Mouse (Mus musculus) 3T3-L1 (cell line): ENCODE measurements at regions not wholly inside any gene's neighbourhood (a gene's known extent, or its start where the extent isn't known, plus 50 kb on each side); places are given as distances from the start of the nearest gene placed in this dataset.
A peak's percentile ranks its signal among the peaks of the same experiment; 100 is the strongest.

Experiments used
- DNase-seq: peaks from one replicate; pipeline ENCODE4 v3.0.0-alpha.2; 2015; ENCODE audit warnings: low read depth, low spot score

GRCm38 (mm10) chr12:15741219-15741618 is 75.5 kb downstream of the Trib2 start:
- DNase-seq: no peak

DNA sequence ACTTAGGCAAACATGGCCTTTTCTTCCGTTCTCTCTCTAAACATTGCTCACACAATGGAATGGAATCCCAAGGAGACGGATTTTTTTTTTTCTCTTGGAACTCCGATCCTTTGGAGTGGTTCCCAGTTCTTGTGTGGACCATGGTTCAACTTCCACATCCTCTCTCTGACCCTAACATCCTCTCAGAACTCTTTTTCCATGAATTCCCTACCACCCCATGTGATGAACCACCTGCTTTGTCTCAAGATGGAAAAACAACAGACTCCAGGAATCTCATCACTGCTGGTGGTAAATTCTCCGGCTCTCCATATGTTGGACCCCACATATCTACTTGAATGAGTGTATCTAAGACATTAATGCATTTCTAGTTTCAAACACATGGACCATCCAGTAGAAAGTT is 77.7 kb downstream of the Trib2 start:
- DNase-seq: no peak

- DNase-seq: peak; percentile 57
Measured at GRCm38 (mm10) chr12:15731261-15731660, 85.5 kb downstream of the Trib2 start.

- DNase-seq: no peak
Measured at GRCm38 (mm10) chr12:15729696-15730095, 87.0 kb downstream of the Trib2 start.

- no peak for DNase-seq
Measured at GRCm38 (mm10) chr12:15723529-15723928, 93.2 kb downstream of the Trib2 start.

- no peak for DNase-seq
Measured at GRCm38 (mm10) chr12:15722161-15722560, 94.6 kb downstream of the Trib2 start.

- no peak for DNase-seq
Measured at GRCm38 (mm10) chr12:15720171-15720570, 96.6 kb downstream of the Trib2 start.

DNA sequence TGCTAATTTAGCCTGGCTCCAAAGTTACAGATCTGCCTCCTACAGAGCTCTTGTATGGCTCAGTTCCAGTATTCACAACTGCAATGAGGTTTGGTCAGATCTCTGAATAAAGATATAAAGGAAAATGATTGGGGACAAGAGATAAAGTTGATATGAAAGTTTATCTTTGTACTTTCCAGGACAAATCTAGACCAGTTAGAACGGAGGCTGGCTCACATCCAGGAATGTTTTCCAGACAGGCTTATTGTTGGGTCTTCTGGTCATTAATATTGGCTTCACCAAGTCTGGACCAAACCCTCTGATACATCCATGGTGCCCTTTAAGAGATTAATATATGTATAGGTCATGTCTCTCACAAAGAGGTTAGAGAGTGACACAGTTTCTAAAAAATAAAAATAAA is 97.9 kb downstream of the Trib2 start:
- DNase-seq: no peak

DNA sequence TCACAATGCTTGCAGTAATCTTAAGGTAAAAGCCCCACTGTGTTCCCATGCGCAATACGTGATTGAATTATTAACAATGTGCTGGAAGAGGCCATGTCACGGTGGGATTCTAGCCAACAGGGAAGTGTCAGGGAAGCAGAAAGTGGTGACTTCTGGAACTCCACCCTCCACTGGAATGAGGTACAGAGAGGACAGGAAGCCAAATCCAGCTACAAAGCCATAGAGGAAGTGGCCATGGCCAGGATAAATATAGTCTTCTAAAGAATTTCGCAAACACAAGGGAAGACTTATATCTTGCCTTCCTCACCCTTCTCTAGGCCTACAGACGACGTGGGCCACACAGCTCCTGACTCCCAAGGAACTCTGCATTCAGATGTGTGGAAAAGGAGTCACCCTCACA is 98.7 kb downstream of the Trib2 start:
- DNase-seq: peak; percentile 30

DNA sequence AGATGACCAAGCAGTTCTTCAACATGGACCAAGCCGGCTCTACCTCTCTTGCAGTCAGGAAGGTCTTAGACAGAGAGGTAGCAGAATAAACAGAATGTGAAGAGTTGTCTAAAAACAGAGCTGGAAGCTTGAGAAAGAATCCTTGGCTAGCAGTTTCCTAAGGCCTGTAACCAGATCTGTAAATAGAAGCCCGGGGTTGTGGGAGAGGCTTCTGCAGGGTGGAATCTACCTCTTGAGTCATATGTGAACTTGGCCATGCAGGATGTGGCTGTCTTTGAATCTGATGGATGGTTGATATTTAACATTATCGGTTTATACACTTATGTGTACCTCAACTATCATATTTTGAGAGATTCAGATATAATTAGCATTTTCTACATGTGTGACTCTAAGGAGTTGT is 99.4 kb downstream of the Trib2 start:
- DNase-seq: peak; percentile 75

GRCm38 (mm10) chr12:15713623-15714022 is 103.1 kb downstream of the Trib2 start:
- no peak for DNase-seq

DNA sequence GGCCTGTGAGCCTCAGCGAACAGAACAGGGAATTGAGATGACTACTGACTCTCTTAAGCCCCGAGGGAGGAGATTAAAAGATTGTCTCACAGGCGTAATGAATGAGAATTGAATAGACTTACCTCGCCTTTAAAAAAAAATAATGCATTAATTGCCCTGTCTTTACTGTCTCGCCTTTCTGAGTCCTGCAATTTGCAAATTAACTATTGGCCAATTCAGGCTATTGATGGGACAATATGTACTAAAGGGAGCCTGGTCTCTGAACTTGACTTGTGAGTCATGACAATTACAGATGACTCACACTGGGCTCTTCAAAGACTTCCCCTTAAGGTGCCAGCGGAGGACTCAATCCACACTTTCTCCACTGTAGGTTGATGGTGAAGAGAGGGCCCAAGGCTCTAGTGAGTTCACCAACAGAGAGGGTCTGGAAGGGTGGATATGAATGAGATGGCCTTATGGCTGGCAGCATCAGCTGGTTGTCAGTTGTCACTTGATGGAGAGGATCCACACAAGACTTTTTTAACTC is 109.1 kb downstream of the Trib2 start:
- peak; percentile 56 for DNase-seq

- DNase-seq: peak; percentile 98
Measured at GRCm38 (mm10) chr12:15704412-15704811, 112.3 kb downstream of the Trib2 start.

DNA sequence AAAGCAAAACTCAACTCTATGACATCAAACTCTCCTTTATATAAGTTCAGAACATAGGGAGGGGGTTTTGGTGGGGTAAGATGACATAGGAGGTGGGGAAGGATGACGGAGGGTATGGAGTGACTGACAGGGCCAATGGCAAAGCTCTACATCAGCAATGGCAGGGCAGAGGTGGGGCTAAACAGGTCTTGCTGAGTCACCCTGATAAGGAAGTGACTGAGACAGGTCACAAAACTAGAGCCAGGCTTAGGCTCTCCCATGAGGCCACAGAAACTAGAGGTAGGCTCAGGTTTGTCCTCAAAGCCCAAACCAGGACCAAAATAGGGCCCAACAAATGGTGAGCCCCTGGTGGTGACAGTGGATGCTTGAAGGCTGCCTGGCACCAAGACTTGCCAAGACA is 114.6 kb downstream of the Trib2 start:
- peak; percentile 36 for DNase-seq

DNA sequence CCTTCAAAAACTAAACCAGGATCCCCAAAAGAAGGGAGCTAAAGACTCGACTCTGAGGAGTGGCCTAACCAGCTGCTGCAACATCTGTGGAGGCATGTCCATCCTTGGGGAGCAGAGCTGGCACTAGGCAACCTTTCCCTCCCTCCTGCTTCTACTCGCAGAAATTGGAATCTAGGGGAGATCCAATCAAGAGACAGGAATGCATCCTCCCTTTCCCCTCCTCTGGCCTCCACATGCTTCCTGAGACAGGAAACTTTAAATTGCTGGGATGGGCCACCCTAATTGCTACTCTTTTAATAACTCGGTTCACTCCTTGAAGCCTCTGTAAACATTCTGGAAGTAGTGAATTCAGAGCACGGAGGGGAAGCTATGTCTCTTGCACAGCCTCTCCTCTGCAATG is 117.9 kb downstream of the Trib2 start:
- DNase-seq: peak; percentile 51

DNA sequence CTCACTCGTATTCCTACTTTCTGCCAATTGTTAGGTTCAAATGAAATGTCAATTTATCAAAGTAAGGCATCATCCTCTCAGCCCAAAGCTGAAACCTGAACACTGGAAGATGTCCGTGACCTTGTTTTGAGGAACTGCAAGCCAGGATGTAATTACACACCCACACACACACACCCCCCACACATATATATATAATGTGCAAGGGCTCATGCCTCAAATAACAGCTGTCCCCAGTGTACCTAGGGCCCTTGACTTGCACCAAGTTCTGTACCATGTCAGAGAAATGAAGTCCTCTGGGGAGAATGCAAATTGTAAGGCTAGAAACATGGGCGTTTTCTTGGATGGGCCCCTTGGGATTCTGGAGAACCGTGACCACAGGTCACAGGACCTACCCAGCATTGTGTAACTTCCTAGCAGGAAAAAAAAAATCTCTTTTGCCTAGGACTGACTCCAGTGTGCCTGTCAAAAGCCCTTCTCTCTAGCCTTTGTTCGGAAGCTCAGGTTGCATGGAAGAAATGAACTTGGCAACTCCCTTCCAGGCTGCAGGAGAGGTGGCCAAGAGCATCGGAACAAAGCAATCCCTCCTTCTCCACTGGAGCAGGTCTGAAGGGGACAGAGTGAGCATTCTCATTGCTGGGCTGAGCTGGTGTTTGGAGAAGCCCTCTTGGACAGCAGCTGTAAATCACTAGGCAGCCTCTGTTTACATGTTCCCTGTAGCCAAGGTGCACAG is 118.5 kb downstream of the Trib2 start:
- DNase-seq: peak; percentile 62

GRCm38 (mm10) chr12:15688342-15688741 is 128.4 kb downstream of the Trib2 start:
- DNase-seq: no peak

- no peak for DNase-seq
Measured at GRCm38 (mm10) chr12:15684311-15684710, 132.4 kb downstream of the Trib2 start.

DNA sequence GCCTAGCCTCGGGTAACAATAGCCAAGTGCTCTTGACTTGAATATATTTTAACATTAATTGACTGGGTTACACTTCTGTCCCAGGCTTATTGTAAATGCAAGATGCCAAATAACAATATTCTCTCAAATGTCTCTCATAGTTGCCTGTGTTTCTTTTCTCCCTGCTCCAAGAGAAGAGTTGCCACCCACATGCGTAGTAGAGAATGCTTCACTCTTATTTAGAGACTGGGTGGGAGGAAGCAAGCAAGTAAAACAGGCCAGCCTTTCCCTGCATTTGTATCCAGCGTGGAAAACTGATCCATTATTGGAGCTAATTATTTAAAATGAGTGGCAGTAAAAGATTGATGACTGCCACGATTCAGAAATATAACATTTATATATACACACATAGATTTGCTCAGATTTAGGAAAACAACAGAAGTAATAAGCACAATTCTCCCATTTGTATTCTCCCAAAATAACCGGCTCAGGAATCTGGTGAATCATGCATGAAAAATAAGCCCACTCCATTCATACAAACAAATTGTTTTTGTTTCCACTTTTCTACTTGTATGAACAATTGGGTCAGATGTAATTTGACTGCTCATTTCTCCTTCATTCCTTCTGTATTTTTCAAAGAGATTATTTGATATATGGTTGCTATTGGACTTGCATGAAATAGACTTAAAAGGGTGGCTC is 134.9 kb downstream of the Trib2 start:
- no peak for DNase-seq

DNA sequence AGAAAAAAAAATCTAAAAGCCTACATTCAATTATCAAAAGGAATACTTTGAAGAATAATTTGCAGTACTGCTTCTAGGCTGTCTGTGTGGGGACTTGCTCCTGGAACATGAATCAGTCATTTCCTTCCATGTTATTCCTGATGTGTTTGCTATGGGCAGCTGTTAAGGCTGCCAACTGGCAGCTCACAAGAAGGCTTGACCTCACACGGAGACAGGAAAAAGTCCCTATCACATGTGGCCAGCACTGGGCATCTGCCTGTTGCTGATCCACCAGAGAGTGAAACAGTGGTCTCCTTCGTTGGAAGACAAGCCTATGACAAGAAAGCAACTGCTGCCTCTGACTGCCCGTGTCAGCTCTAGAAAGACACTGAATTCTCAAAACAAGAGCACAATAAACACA is 140.6 kb downstream of the Trib2 start:
- no peak for DNase-seq

DNA sequence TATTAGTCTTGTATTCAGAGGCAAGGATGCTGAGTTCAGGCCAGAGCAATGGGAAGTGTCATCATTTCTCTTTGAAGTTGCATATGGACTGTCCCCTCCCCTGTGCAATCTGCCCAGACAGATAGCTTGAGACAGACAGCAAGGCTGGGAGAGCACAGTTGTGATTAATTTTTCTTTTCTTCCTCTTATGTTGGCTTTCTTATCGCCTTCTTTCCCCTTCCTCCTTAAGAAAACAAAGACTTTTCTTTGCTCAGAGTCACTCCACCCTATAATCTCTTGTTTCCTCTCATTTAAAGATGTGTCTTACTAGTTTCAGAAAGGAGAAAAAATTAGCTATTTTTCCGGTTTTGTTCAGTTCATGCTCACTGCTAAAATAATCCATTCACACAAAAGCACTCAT is 157.0 kb downstream of the Trib2 start:
- DNase-seq: no peak

DNA sequence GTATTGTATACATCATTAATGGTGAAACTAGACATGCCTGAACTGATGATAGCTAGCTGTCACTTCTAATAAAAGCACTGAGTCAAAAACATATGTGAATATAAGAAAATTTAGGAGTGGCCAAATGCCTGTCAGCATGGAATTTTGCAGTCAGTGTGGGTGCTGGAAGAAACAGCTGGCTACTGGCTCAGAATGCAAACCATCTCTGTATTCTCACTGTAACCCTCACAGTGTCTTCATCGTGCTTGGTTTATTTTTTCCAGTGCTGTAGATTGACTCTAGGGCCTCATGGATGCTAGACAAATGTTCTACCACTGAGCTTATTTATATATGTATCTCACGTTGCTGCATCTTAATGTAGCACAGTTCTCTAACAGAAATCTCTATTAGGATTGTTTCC is 157.4 kb downstream of the Trib2 start:
- DNase-seq: no peak

GRCm38 (mm10) chr12:15657748-15658251 is 158.9 kb downstream of the Trib2 start:
- no peak for DNase-seq
